Mouse (Mus musculus): ENCODE measurements around the gene Il10ra.

DNA sequence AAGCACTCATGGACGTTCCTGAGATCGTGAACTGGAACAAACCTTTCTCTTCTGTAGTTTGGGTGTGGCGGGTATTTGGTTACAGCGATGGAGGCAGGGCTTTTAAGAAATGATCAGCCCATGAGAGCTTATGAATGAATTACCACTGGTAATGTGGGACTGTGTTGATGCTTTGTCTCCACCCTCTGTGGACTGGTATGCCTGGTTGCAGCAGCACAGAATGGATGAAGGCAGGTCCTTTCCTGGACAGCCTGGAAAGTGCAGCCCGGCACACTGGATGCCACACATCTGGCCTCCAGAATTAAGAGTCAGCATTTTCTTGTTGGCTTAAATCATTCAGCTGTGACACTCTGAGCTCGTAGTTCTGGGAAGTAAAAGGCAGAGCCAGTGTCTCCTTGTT, 56.9 kb downstream of the Il10ra start:
- TF ChIP-seq POLR2A (IDR thresholded peaks at IDR 0.05; ENCODE audit: borderline replicate concordance, extremely low read depth, insufficient read depth, insufficient read length, poor library complexity, severe bottlenecking), result no peak
- TF ChIP-seq CTCF (IDR thresholded peaks at IDR 0.05; ENCODE audit: borderline replicate concordance, extremely low read depth, insufficient read depth, insufficient read length), result no peak
